9 mouse cellular contexts compared by ENCODE assay signal in the genomic region with DNA sequence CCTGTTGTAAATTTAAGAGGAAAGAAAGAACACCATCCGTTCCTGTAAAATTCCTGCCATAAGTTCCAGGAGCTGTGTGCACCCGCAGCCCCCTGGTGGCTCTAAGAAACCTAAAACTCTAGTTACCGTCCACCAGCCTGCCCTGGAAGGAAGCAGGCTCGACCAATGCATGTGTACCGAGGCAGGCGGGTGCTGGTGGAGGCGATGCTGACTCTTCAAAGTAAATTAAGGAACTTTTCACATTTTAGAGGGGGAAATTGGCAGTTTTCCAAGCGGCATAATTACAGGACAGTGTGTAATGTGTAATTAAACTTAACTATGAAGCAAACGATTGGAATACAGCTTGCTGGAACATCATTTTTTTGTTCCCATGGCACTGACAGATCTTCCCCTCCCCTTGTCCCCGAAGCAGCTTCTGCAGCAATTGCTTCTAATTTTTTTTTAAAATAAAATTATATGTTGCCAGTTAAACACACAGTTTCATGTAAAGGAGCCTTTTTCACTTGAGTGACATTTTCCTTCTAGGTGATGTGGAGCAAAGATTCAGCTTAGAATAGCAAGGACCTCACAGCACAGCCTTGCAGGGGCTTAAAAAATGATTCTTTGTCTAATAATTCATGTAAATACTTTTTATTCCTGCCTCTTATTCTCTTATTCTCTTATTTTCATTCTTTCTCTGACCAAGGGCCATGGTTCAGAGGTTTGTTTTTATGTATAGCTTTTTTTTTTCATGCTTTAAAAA.
A peak's percentile ranks its signal among the peaks of the same experiment; 100 is the strongest.
DNase-seq lines count a peak whose midpoint lies in the region; ATAC-seq and TF ChIP-seq lines count a peak whose summit lies in the region.
"Had no signal": no experiment of that assay in that cellular context is flagged by ENCODE, and none has a peak within 500 bp of the region (broad histone marks: within the 10 kb centered on the region; RNA-seq: fewer than 3 reads in every experiment).

No protein-coding gene starts in this region.

- H3K9me3 ChIP-seq in heart, embryonic 13.5 days, result no peaks in the 10 kb centered on the region
- H3K9me3 ChIP-seq in heart, embryonic 12.5 days (replicated peaks), result no peaks in the 10 kb centered on the region
- H3K9me3 ChIP-seq in hindbrain, embryonic 14.5 days (ENCODE audit: control insufficient read depth, low read length), result no peaks in the 10 kb centered on the region
- H3K9me3 ChIP-seq in midbrain, postnatal 0 days (ENCODE audit: low read length), result no peaks in the 10 kb centered on the region

- peak; percentile 56 for TF ChIP-seq CTCF in midbrain, postnatal 0 days (IDR thresholded peaks at IDR 0.05)

- peak; percentile 88 for DNase-seq in brain, adult 2 months (ENCODE audit: low read depth, low spot score)
- DNase-seq in hindbrain, embryonic 14.5 days (ENCODE audit: low spot score), result peak; percentile 68
- DNase-seq in midbrain, postnatal 0 days (ENCODE audit: low spot score), result peak; percentile 58
- DNase-seq in gastrocnemius, postnatal 14 days, result no peak
- no peak for DNase-seq in urinary bladder, postnatal 25 days (ENCODE audit: low spot score)

- no peaks in the 10 kb centered on the region for H3K27me3 ChIP-seq in heart, embryonic 13.5 days (replicated peaks)
- no peaks in the 10 kb centered on the region for H3K27me3 ChIP-seq in heart, embryonic 12.5 days (replicated peaks)
- H3K27me3 ChIP-seq in hindbrain, embryonic 14.5 days (ENCODE audit: control insufficient read depth, insufficient read depth, low read length), result no peaks in the 10 kb centered on the region
- H3K27me3 ChIP-seq in midbrain, postnatal 0 days (ENCODE audit: insufficient read depth, low read length), result no peaks in the 10 kb centered on the region
- H3K27me3 ChIP-seq: CH12.LX had no signal

- no peak overlapping the region for H3K4me3 ChIP-seq in heart, embryonic 13.5 days
- H3K4me3 ChIP-seq in heart, embryonic 12.5 days, result no peak overlapping the region
- no peak overlapping the region for H3K4me3 ChIP-seq in hindbrain, embryonic 14.5 days (replicated peaks; ENCODE audit: low read length)
- no peak overlapping the region for H3K4me3 ChIP-seq in midbrain, postnatal 0 days (ENCODE audit: low read depth, low read length)

- WGBS in heart, embryonic 13.5 days, result 48% methylated on average over 10 of the region's 10 CpGs
- WGBS in heart, embryonic 12.5 days, result 46% methylated on average over 10 of the region's 10 CpGs
- 24% methylated on average over 10 of the region's 10 CpGs for WGBS in hindbrain, embryonic 14.5 days
- 27% methylated on average over 10 of the region's 10 CpGs for WGBS in midbrain, postnatal 0 days

- no peak for ATAC-seq in heart, embryonic 13.5 days (ENCODE audit: extremely low read depth, insufficient number of reproducible peaks, low FRiP score, low TSS enrichment)
- no peak for ATAC-seq in heart, embryonic 12.5 days (ENCODE audit: insufficient number of reproducible peaks, low FRiP score)
- peak; percentile 60 for ATAC-seq in hindbrain, embryonic 14.5 days (ENCODE audit: low FRiP score)
- ATAC-seq in midbrain, postnatal 0 days (ENCODE audit: low FRiP score), result peak; percentile 67
- no peak for ATAC-seq in megakaryocyte-erythroid progenitor cell, adult 5-6 weeks (replicated peaks; ENCODE audit: low FRiP score, low TSS enrichment, poor library complexity, severe bottlenecking)

- peaks cover 14% of the 10 kb centered on the region for H3K4me1 ChIP-seq in heart, embryonic 13.5 days
- H3K4me1 ChIP-seq in heart, embryonic 12.5 days (replicated peaks), result peaks cover 8% of the 10 kb centered on the region
- peaks cover 15% of the 10 kb centered on the region for H3K4me1 ChIP-seq in hindbrain, embryonic 14.5 days (replicated peaks; ENCODE audit: control insufficient read depth, insufficient read depth, low read length)
- H3K4me1 ChIP-seq in midbrain, postnatal 0 days (ENCODE audit: insufficient read depth, low read length), result peaks cover 5% of the 10 kb centered on the region; the same call in 1 of the 2 replicates

- intact Hi-C loops in gastrocnemius, postnatal 14 days (cut with DNase I; ENCODE audit: low total_unique reads), result no loop called here

- H3K4me2 ChIP-seq in heart, embryonic 13.5 days, result no peak overlapping the region
- no peak overlapping the region for H3K4me2 ChIP-seq in heart, embryonic 12.5 days
- peak overlapping the region; percentile 16; the same call in 1 of the 2 replicates for H3K4me2 ChIP-seq in hindbrain, embryonic 14.5 days (replicated peaks)
- no peak overlapping the region for H3K4me2 ChIP-seq in midbrain, postnatal 0 days (ENCODE audit: low read depth, low read length, poor library complexity, severe bottlenecking)

- H3K27ac ChIP-seq in heart, embryonic 13.5 days (replicated peaks), result peak overlapping the region; percentile 47; the same call in 1 of the 2 replicates
- no peak overlapping the region for H3K27ac ChIP-seq in heart, embryonic 12.5 days (ENCODE audit: poor library complexity, severe bottlenecking)
- H3K27ac ChIP-seq in hindbrain, embryonic 14.5 days, result peak overlapping the region; percentile 77
- H3K27ac ChIP-seq in midbrain, postnatal 0 days (ENCODE audit: low read depth, low read length), result peak overlapping the region; percentile 8; the same call in 1 of the 2 replicates

- no peaks in the 10 kb centered on the region for H3K36me3 ChIP-seq in heart, embryonic 13.5 days
- no peaks in the 10 kb centered on the region for H3K36me3 ChIP-seq in heart, embryonic 12.5 days
- H3K36me3 ChIP-seq in hindbrain, embryonic 14.5 days (replicated peaks; ENCODE audit: control insufficient read depth, insufficient read depth), result no peaks in the 10 kb centered on the region
- H3K36me3 ChIP-seq in midbrain, postnatal 0 days (ENCODE audit: insufficient read depth, low read length), result no peaks in the 10 kb centered on the region

- no peak overlapping the region for H3K9ac ChIP-seq in heart, embryonic 13.5 days
- no peak overlapping the region for H3K9ac ChIP-seq in heart, embryonic 12.5 days
- H3K9ac ChIP-seq in hindbrain, embryonic 14.5 days, result no peak overlapping the region
- H3K9ac ChIP-seq in midbrain, postnatal 0 days (replicated peaks; ENCODE audit: low read length, poor library complexity, severe bottlenecking), result no peak overlapping the region

Comparison
In these comparisons a context has a peak if more than half of its experiments do, and no peak if none do; other contexts are left out.
1. ATAC-seq: peak in hindbrain, embryonic 14.5 days (single experiment) and midbrain, postnatal 0 days (single experiment); none in heart, embryonic 13.5 days (single experiment), heart, embryonic 12.5 days (single experiment) and megakaryocyte-erythroid progenitor cell, adult 5-6 weeks (single experiment).
2. DNase-seq: peak in brain, adult 2 months (single experiment), hindbrain, embryonic 14.5 days (single experiment) and midbrain, postnatal 0 days (single experiment); none in gastrocnemius, postnatal 14 days (single experiment) and urinary bladder, postnatal 25 days (single experiment).